Mouse (Mus musculus): ENCODE data around the gene Tecr. TPM values are rescaled to one million over a fixed set of nuclear protein-coding genes. Genes with fewer than 3 reads are reported as not detected.

Tecr gene
- polyA plus RNA-seq, 1 experiment from 2014 or later, result 497 TPM

GRCm38 (mm10) chr8:83534802-83535201, 73.0 kb downstream of the Tecr start:
- Histone ChIP-seq H3K9ac (ENCODE audit: low read depth, low read length) (no peak overlapping the region), H3K4me1 (ENCODE audit: control insufficient read depth, insufficient read depth, low read length) (no peaks in the 10 kb centered on the region), H3K4me3 (ENCODE audit: low read depth, low read length) (no peak overlapping the region), H3K27ac (replicated peaks; ENCODE audit: low read depth, low read length) (no peak overlapping the region), H3K36me3 (ENCODE audit: control insufficient read depth, insufficient read depth, low read length) (no peaks in the 10 kb centered on the region), H3K9me3 (ENCODE audit: control insufficient read depth, low read length) (no peaks in the 10 kb centered on the region), H3K27me3 (replicated peaks; ENCODE audit: control insufficient read depth, insufficient read depth, low read length) (no peaks in the 10 kb centered on the region), H3K4me2 (ENCODE audit: low read depth, low read length) (no peak overlapping the region)
- DNase-seq (ENCODE audit: low spot score), result no peak
- 86% methylated on average over 2 of the region's 2 CpGs for WGBS
- no peak for ATAC-seq (ENCODE audit: low read depth)

Other genes with a start within 250 kb of the Tecr start
- gene Clgn, start 218.1 kb downstream of the Tecr start, polyA plus RNA-seq (2014; fragmentation: Nextera tagmentation; extraction: Ambion mirVana), result 4.1 TPM in 2 replicates
- 119 and 129 TPM in 2 replicates for gene Scoc, start 149.6 kb downstream of the Tecr start, polyA plus RNA-seq (2014; fragmentation: Nextera tagmentation; extraction: Ambion mirVana)
- 0.16 and 0.19 TPM in 2 replicates for gene Olfr370, start 72.2 kb downstream of the Tecr start, polyA plus RNA-seq (2014; fragmentation: Nextera tagmentation; extraction: Ambion mirVana)
- gene Ndufb7, start 41.3 kb downstream of the Tecr start, polyA plus RNA-seq (2014; fragmentation: Nextera tagmentation; extraction: Ambion mirVana), result 315 and 324 TPM in 2 replicates
- gene Dnajb1, start 222 bp upstream of the Tecr start, polyA plus RNA-seq (2014; fragmentation: Nextera tagmentation; extraction: Ambion mirVana), result 47.2 and 47.5 TPM in 2 replicates
- gene Gipc1, start 44.7 kb upstream of the Tecr start, polyA plus RNA-seq (2014; fragmentation: Nextera tagmentation; extraction: Ambion mirVana), result 107 and 131 TPM in 2 replicates
- gene Ptger1, start 58.7 kb upstream of the Tecr start, polyA plus RNA-seq (2014; fragmentation: Nextera tagmentation; extraction: Ambion mirVana), result 1.0 and 1.2 TPM in 2 replicates
- gene Pkn1, start 91.2 kb upstream of the Tecr start, polyA plus RNA-seq (2014; fragmentation: Nextera tagmentation; extraction: Ambion mirVana), result 26.1 and 30.4 TPM in 2 replicates
- gene Ddx39, start 107.2 kb upstream of the Tecr start, polyA plus RNA-seq (2014; fragmentation: Nextera tagmentation; extraction: Ambion mirVana), result 106 and 131 TPM in 2 replicates
- gene Adgre5, start 133.4 kb upstream of the Tecr start, polyA plus RNA-seq (2014; fragmentation: Nextera tagmentation; extraction: Ambion mirVana), result 43.1 and 45.8 TPM in 2 replicates